Mouse (Mus musculus): ENCODE measurements around the gene Cilp. TPM values are rescaled to one million over a fixed set of nuclear protein-coding genes. Genes with fewer than 3 reads are reported as not detected.

The Cilp gene
- polyA plus RNA-seq, 1 experiment from 2014 or later: 0.18 TPM

DNA sequence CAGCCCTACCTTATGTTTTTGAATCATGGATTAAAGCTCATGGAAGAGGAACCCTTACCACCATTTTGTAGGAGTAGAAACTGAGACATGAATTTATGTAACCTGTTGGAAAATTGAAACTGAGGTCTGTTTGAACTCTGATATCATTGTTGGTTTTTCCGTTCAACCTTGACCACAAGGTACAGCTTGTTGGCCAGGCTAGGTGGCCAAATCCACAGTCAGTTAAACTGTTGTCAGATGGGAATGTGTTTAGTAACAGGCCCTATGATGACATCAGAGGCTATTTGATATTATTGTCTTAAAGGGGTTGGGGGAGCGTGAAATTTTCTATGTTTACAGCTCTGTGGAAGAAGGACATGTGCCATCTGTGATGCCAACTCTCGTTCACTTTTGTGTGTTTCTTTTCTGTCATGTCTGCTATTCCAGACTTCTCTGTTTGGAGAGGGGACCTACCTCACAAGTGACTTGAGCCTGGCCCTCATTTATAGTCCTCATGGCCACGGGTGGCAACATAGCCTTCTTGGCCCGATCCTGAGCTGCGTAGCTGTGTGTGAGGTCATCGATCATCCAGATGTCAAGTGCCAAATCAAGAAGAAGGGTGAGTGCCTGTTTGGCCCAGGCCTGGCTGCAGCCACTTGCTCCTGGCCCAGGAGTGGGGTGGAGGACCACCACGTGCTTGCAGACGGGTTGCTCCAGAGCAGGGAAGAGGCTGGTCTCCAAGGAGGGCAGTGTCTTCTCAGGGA lies 31.6 kb upstream of the Cilp start:
- peaks cover 5% of the 10 kb centered on the region; the same call in 1 of the 2 replicates for H3K4me1 ChIP-seq (replicated peaks; ENCODE audit: control insufficient read depth, insufficient read depth, low read length)

GRCm38 (mm10) chr9:65234734-65235133 lies 30.2 kb upstream of the Cilp start:
- Histone ChIP-seq H3K4me2 (ENCODE audit: low read length) (no peak overlapping the region), H3K27ac (ENCODE audit: low read length) (no peak overlapping the region), H3K9ac (replicated peaks; ENCODE audit: low read depth, low read length) (no peak overlapping the region), H3K9me3 (ENCODE audit: control insufficient read depth, low read length) (no peaks in the 10 kb centered on the region), H3K4me1 (replicated peaks; ENCODE audit: control insufficient read depth, insufficient read depth, low read length) (peaks cover 5% of the 10 kb centered on the region; the same call in 1 of the 2 replicates), H3K4me3 (replicated peaks; ENCODE audit: low read length) (no peak overlapping the region), H3K27me3 (replicated peaks; ENCODE audit: control insufficient read depth, insufficient read depth, low read length) (no peaks in the 10 kb centered on the region), H3K36me3 (ENCODE audit: control insufficient read depth, insufficient read depth) (no peaks in the 10 kb centered on the region)
- WGBS: 85% methylated on average over 3 of the region's 3 CpGs
- ATAC-seq: no peak

More for the DNA sequence above, 31.6 kb upstream of the Cilp start:
- Histone ChIP-seq H3K4me2 (ENCODE audit: low read length) (no peak overlapping the region), H3K9me3 (ENCODE audit: control insufficient read depth, low read length) (no peaks in the 10 kb centered on the region), H3K27ac (ENCODE audit: low read length) (no peak overlapping the region), H3K9ac (replicated peaks; ENCODE audit: low read depth, low read length) (no peak overlapping the region), H3K4me3 (replicated peaks; ENCODE audit: low read length) (no peak overlapping the region), H3K36me3 (ENCODE audit: control insufficient read depth, insufficient read depth) (no peaks in the 10 kb centered on the region), H3K27me3 (replicated peaks; ENCODE audit: control insufficient read depth, insufficient read depth, low read length) (no peaks in the 10 kb centered on the region)
- ATAC-seq: no peak
- WGBS: 89% methylated on average over 9 of the region's 9 CpGs

- no peaks in the 10 kb centered on the region for H3K27me3 ChIP-seq (replicated peaks; ENCODE audit: control insufficient read depth, insufficient read depth, low read length)
- 48% methylated on average over 1 of the region's 1 CpGs for WGBS
- H3K9me3 ChIP-seq (ENCODE audit: control insufficient read depth, low read length): no peaks in the 10 kb centered on the region
- H3K4me1 ChIP-seq (replicated peaks; ENCODE audit: control insufficient read depth, insufficient read depth, low read length): peaks cover 5% of the 10 kb centered on the region; the same call in 1 of the 2 replicates
- ATAC-seq: no peak
- H3K4me3 ChIP-seq (replicated peaks; ENCODE audit: low read length): no peak overlapping the region
- H3K27ac ChIP-seq (ENCODE audit: low read length): no peak overlapping the region
- no peak overlapping the region for H3K9ac ChIP-seq (replicated peaks; ENCODE audit: low read depth, low read length)
- no peak overlapping the region for H3K4me2 ChIP-seq (ENCODE audit: low read length)
- H3K36me3 ChIP-seq (ENCODE audit: control insufficient read depth, insufficient read depth): no peaks in the 10 kb centered on the region
Measured at GRCm38 (mm10) chr9:65235601-65236000, 29.4 kb upstream of the Cilp start.

- ATAC-seq: no peak
- Histone ChIP-seq H3K9me3 (ENCODE audit: control insufficient read depth, low read length) (no peaks in the 10 kb centered on the region), H3K4me3 (replicated peaks; ENCODE audit: low read length) (no peak overlapping the region), H3K36me3 (ENCODE audit: control insufficient read depth, insufficient read depth) (no peaks in the 10 kb centered on the region), H3K27me3 (replicated peaks; ENCODE audit: control insufficient read depth, insufficient read depth, low read length) (no peaks in the 10 kb centered on the region), H3K4me1 (replicated peaks; ENCODE audit: control insufficient read depth, insufficient read depth, low read length) (peaks cover 5% of the 10 kb centered on the region; the same call in 1 of the 2 replicates), H3K9ac (replicated peaks; ENCODE audit: low read depth, low read length) (no peak overlapping the region), H3K27ac (ENCODE audit: low read length) (no peak overlapping the region), H3K4me2 (ENCODE audit: low read length) (no peak overlapping the region)
- WGBS: 77% methylated on average over 11 of the region's 11 CpGs
Measured at GRCm38 (mm10) chr9:65237616-65238015, 27.4 kb upstream of the Cilp start.

- peaks cover 5% of the 10 kb centered on the region; the same call in 1 of the 2 replicates for H3K4me1 ChIP-seq (replicated peaks; ENCODE audit: control insufficient read depth, insufficient read depth, low read length)
- no peak overlapping the region for H3K4me3 ChIP-seq (replicated peaks; ENCODE audit: low read length)
- H3K4me2 ChIP-seq (ENCODE audit: low read length): no peak overlapping the region
- 52% methylated on average over 13 of the region's 13 CpGs for WGBS
- H3K27me3 ChIP-seq (replicated peaks; ENCODE audit: control insufficient read depth, insufficient read depth, low read length): no peaks in the 10 kb centered on the region
- no peak overlapping the region for H3K9ac ChIP-seq (replicated peaks; ENCODE audit: low read depth, low read length)
- H3K9me3 ChIP-seq (ENCODE audit: control insufficient read depth, low read length): no peaks in the 10 kb centered on the region
- no peaks in the 10 kb centered on the region for H3K36me3 ChIP-seq (ENCODE audit: control insufficient read depth, insufficient read depth)
- no peak for ATAC-seq
- H3K27ac ChIP-seq (ENCODE audit: low read length): no peak overlapping the region; the same call in 1 of the 2 replicates
Measured at GRCm38 (mm10) chr9:65238191-65238760, 26.7 kb upstream of the Cilp start.

DNA sequence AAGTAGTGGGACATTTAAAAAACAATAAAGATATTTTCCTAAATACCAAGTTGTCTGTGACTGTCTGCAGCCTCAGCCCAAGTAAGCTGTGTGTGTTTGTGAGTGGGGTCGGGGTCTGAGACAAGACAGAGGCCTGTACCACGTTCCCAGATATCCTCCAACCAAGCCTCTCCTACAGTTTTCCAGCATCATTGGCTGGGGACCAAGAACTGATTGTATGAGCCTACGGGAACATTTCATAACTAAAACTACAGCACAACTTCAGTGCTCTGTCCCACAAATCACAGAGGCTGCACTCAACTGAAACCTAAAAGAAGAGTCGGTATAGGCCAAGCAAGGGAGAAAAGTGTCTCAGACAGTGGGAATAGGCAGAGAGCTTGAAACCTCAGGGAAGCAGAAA lies 25.8 kb upstream of the Cilp start:
- WGBS: 88% methylated on average over 4 of the region's 4 CpGs

DNA sequence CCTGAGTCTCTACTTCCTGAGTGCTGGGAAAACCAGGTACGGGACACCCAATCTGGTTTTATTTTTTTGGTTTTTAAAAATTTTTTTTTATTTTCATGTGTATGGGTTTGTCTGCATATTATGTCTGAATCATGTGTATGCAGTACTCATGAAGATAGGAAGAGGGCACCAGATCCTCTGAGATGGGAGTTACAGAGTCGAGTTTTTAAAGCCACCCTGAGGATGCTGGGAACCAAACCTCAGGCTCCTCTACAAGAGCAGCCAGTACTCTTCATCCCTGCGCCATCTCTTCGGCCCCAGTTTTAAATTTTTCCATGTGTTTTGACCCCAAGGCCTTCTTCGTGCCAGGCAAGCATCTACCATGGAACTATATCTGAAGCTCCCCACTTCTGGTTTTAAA lies 25.2 kb upstream of the Cilp start:
- 90% methylated on average over 5 of the region's 5 CpGs for WGBS
- no peak overlapping the region for H3K27ac ChIP-seq (ENCODE audit: low read length)
- H3K4me1 ChIP-seq (replicated peaks; ENCODE audit: control insufficient read depth, insufficient read depth, low read length): peaks cover 5% of the 10 kb centered on the region; the same call in 1 of the 2 replicates

More for the DNA sequence above, 25.8 kb upstream of the Cilp start:
- Histone ChIP-seq H3K4me1 (replicated peaks; ENCODE audit: control insufficient read depth, insufficient read depth, low read length) (peaks cover 5% of the 10 kb centered on the region; the same call in 1 of the 2 replicates), H3K4me3 (replicated peaks; ENCODE audit: low read length) (no peak overlapping the region), H3K9ac (replicated peaks; ENCODE audit: low read depth, low read length) (no peak overlapping the region), H3K4me2 (ENCODE audit: low read length) (no peak overlapping the region), H3K27me3 (replicated peaks; ENCODE audit: control insufficient read depth, insufficient read depth, low read length) (no peaks in the 10 kb centered on the region), H3K9me3 (ENCODE audit: control insufficient read depth, low read length) (no peaks in the 10 kb centered on the region), H3K27ac (ENCODE audit: low read length) (no peak overlapping the region), H3K36me3 (ENCODE audit: control insufficient read depth, insufficient read depth) (no peaks in the 10 kb centered on the region)
- no peak for ATAC-seq

DNA sequence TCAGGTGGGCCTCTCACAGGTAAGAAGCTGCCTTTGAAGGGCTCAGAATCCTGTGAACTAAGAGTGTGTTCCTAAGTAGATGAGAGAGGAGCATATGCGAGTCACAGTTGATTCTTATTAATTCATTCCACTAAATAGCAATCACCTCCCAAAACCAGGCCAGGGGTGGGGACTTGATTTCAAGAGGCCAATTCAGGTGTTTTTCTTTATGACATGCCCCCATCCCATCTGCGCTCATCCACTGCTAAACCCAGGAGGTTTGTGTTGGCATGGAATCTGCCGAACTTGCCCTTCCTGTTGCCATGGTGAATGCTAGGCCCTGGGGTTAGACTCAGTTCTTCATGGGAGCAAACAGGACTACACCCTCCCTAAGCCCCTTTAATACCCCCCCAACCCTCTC lies 24.4 kb upstream of the Cilp start:
- Histone ChIP-seq H3K27ac (ENCODE audit: low read length) (no peak overlapping the region), H3K4me1 (replicated peaks; ENCODE audit: control insufficient read depth, insufficient read depth, low read length) (peaks cover 5% of the 10 kb centered on the region; the same call in 1 of the 2 replicates), H3K27me3 (replicated peaks; ENCODE audit: control insufficient read depth, insufficient read depth, low read length) (no peaks in the 10 kb centered on the region), H3K9ac (replicated peaks; ENCODE audit: low read depth, low read length) (no peak overlapping the region), H3K36me3 (ENCODE audit: control insufficient read depth, insufficient read depth) (no peaks in the 10 kb centered on the region), H3K4me3 (replicated peaks; ENCODE audit: low read length) (no peak overlapping the region), H3K4me2 (ENCODE audit: low read length) (no peak overlapping the region), H3K9me3 (ENCODE audit: control insufficient read depth, low read length) (no peaks in the 10 kb centered on the region)
- ATAC-seq: no peak
- 87% methylated on average over 3 of the region's 3 CpGs for WGBS

More for the DNA sequence above, 25.2 kb upstream of the Cilp start:
- no peaks in the 10 kb centered on the region for H3K9me3 ChIP-seq (ENCODE audit: control insufficient read depth, low read length)
- no peaks in the 10 kb centered on the region for H3K36me3 ChIP-seq (ENCODE audit: control insufficient read depth, insufficient read depth)
- no peaks in the 10 kb centered on the region for H3K27me3 ChIP-seq (replicated peaks; ENCODE audit: control insufficient read depth, insufficient read depth, low read length)
- no peak overlapping the region for H3K4me3 ChIP-seq (replicated peaks; ENCODE audit: low read length)
- H3K4me2 ChIP-seq (ENCODE audit: low read length): no peak overlapping the region
- H3K9ac ChIP-seq (replicated peaks; ENCODE audit: low read depth, low read length): no peak overlapping the region
- no peak for ATAC-seq

GRCm38 (mm10) chr9:65241973-65242372 lies 23.0 kb upstream of the Cilp start:
- H3K36me3 ChIP-seq (ENCODE audit: control insufficient read depth, insufficient read depth): no peaks in the 10 kb centered on the region
- no peak overlapping the region for H3K4me3 ChIP-seq (replicated peaks; ENCODE audit: low read length)
- H3K9me3 ChIP-seq (ENCODE audit: control insufficient read depth, low read length): no peaks in the 10 kb centered on the region
- ATAC-seq: no peak
- H3K27me3 ChIP-seq (replicated peaks; ENCODE audit: control insufficient read depth, insufficient read depth, low read length): no peaks in the 10 kb centered on the region
- no peak overlapping the region for H3K4me2 ChIP-seq (ENCODE audit: low read length)
- no peak overlapping the region for H3K27ac ChIP-seq (ENCODE audit: low read length)
- peaks cover 5% of the 10 kb centered on the region; the same call in 1 of the 2 replicates for H3K4me1 ChIP-seq (replicated peaks; ENCODE audit: control insufficient read depth, insufficient read depth, low read length)
- 73% methylated on average over 5 of the region's 5 CpGs for WGBS
- H3K9ac ChIP-seq (replicated peaks; ENCODE audit: low read depth, low read length): no peak overlapping the region

All from forebrain, embryonic 16.5 days (tissue).